Mouse (Mus musculus): ENCODE results near the gene Pacsin2. TPM values are rescaled to one million over a fixed set of nuclear protein-coding genes. Genes with fewer than 3 reads are reported as not detected.

The Pacsin2 gene
- polyA plus RNA-seq, 1 experiment, result 108 TPM

GRCm38 (mm10) chr15:83404008-83404407 lies 60.4 kb downstream of the Pacsin2 start:
- no peaks in the 10 kb centered on the region for H3K27me3 ChIP-seq (ENCODE audit: control insufficient read depth, insufficient read depth, low read length)
- peak overlapping the region; percentile 67 for H3K4me3 ChIP-seq (ENCODE audit: control insufficient read depth, low read depth, low read length)
- no peak for TF ChIP-seq CTCF (IDR thresholded peaks at IDR 0.05; ENCODE audit: control insufficient read depth, insufficient read depth, insufficient replicate concordance, low read depth, low read length)
- TF ChIP-seq POLR2A (IDR thresholded peaks at IDR 0.05; ENCODE audit: control insufficient read depth, low read depth, low read length), result no peak
- peaks cover 5% of the 10 kb centered on the region for H3K4me1 ChIP-seq (ENCODE audit: control insufficient read depth, insufficient read depth, low read length)
- no peak overlapping the region for H3K27ac ChIP-seq (ENCODE audit: control insufficient read depth, insufficient read depth, low read depth, low read length)
- H3K36me3 ChIP-seq (ENCODE audit: control insufficient read depth, insufficient read depth, low read length), result no peaks in the 10 kb centered on the region

DNA sequence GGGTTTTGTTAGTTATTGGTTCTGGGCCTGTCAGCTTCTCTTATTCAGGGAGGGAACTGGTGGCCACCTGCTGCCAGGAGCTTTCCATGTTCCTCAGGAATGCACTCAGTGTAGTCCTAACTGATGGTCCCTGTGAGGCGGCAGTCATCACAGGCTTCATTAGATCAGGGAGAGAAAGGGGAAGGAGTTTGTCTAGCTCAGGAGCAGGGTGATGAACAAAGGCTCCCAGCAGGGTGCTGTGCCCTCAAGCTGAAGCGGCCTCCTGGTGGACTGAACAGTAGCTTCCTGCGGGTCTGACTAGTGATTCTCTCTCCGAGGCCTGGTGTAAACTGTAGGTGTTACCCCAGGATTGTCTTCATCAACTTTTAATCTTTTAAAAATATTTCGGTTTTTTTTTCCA lies 61.4 kb downstream of the Pacsin2 start:
- Histone ChIP-seq H3K36me3 (ENCODE audit: control insufficient read depth, insufficient read depth, low read length) (no peaks in the 10 kb centered on the region), H3K27me3 (ENCODE audit: control insufficient read depth, insufficient read depth, low read length) (no peaks in the 10 kb centered on the region)

DNA sequence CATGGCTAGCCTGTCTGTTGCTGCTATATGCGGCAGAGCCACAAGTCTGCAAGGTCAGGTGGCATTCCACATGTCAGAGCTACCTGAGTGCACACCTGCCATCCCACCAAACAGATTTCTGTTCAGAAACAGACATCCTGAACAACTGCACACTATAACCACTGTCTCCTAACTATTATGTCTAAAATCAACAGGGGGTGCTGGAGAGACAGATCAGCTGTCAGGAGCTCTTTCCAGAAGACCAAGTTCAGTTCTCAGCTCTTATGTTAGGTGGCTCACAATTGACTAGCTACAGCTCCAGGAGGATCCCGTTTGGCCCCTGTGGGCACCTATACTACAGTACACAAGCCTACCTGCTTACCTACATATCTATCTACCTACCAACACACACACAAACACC lies 71.7 kb downstream of the Pacsin2 start:
- Histone ChIP-seq H3K4me3 (ENCODE audit: control insufficient read depth, low read depth, low read length) (peak overlapping the region; percentile 88), H3K27ac (ENCODE audit: control insufficient read depth, insufficient read depth, low read depth, low read length) (no peak overlapping the region), H3K4me1 (ENCODE audit: control insufficient read depth, insufficient read depth, low read length) (no peaks in the 10 kb centered on the region), H3K36me3 (ENCODE audit: control insufficient read depth, insufficient read depth, low read length) (peaks cover 3% of the 10 kb centered on the region), H3K27me3 (ENCODE audit: control insufficient read depth, insufficient read depth, low read length) (no peaks in the 10 kb centered on the region)
- TF ChIP-seq POLR2A (IDR thresholded peaks at IDR 0.05; ENCODE audit: control insufficient read depth, low read depth, low read length) (no peak), CTCF (IDR thresholded peaks at IDR 0.05; ENCODE audit: control insufficient read depth, insufficient read depth, insufficient replicate concordance, low read depth, low read length) (no peak)

More for the DNA sequence above, 61.4 kb downstream of the Pacsin2 start:
- Histone ChIP-seq H3K27ac (ENCODE audit: control insufficient read depth, insufficient read depth, low read depth, low read length) (no peak overlapping the region), H3K4me3 (ENCODE audit: control insufficient read depth, low read depth, low read length) (peak overlapping the region; percentile 17; the same call in 1 of the 2 replicates), H3K4me1 (ENCODE audit: control insufficient read depth, insufficient read depth, low read length) (peaks cover 5% of the 10 kb centered on the region)
- no peak for TF ChIP-seq CTCF (IDR thresholded peaks at IDR 0.05; ENCODE audit: control insufficient read depth, insufficient read depth, insufficient replicate concordance, low read depth, low read length)
- TF ChIP-seq POLR2A (IDR thresholded peaks at IDR 0.05; ENCODE audit: control insufficient read depth, low read depth, low read length), result no peak

DNA sequence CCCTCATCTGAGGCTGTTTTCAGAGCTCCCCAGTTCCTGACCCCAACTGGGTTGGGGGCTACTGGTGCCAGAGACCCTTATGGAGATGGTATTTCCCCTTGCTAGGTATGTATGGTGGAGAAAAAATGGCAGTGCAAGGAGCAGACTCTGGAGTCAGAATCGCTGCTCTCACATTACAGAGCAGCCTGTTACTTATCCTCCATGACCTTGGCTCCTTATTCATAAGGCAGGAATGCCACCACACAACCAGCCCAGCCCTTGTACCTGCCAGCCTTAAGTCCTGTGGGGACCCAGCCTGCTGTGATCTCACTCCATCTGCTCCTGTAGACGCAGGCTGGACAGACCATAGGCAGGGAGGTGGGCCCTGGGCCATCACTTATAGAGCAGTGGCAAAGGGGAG lies 76.5 kb downstream of the Pacsin2 start:
- H3K27ac ChIP-seq (ENCODE audit: control insufficient read depth, insufficient read depth, low read depth, low read length), result no peak overlapping the region
- H3K27me3 ChIP-seq (ENCODE audit: control insufficient read depth, insufficient read depth, low read length), result no peaks in the 10 kb centered on the region
- H3K4me1 ChIP-seq (ENCODE audit: control insufficient read depth, insufficient read depth, low read length), result no peaks in the 10 kb centered on the region
- peak overlapping the region; percentile 56 for H3K4me3 ChIP-seq (ENCODE audit: control insufficient read depth, low read depth, low read length)
- TF ChIP-seq POLR2A (IDR thresholded peaks at IDR 0.05; ENCODE audit: control insufficient read depth, low read depth, low read length) (no peak), CTCF (IDR thresholded peaks at IDR 0.05; ENCODE audit: control insufficient read depth, insufficient read depth, insufficient replicate concordance, low read depth, low read length) (no peak)
- peaks cover 7% of the 10 kb centered on the region for H3K36me3 ChIP-seq (ENCODE audit: control insufficient read depth, insufficient read depth, low read length)

DNA sequence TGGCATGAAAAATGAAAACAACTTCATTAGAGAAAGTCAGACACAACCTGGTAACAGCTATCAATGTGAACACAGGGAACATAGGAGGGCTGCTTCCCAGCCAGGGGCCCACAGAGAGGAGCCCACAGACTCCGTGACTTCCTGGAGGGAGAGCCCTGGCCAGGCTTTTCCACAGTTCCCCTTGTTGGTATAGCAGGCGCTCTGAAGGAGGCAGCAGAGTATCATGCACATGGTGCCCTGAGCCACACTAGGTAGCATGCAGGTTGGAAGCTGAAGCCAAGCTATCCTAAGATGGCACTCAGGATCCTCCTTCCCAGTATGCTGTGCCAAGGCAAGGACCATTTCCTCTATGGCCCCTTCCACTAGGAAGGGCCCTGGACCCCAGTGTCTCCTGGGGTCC lies 80.8 kb downstream of the Pacsin2 start:
- Histone ChIP-seq H3K27ac (ENCODE audit: control insufficient read depth, insufficient read depth, low read depth, low read length) (no peak overlapping the region), H3K27me3 (ENCODE audit: control insufficient read depth, insufficient read depth, low read length) (no peaks in the 10 kb centered on the region), H3K4me3 (ENCODE audit: control insufficient read depth, low read depth, low read length) (peak overlapping the region; percentile 30), H3K36me3 (ENCODE audit: control insufficient read depth, insufficient read depth, low read length) (peaks cover 5% of the 10 kb centered on the region), H3K4me1 (ENCODE audit: control insufficient read depth, insufficient read depth, low read length) (no peaks in the 10 kb centered on the region)
- TF ChIP-seq CTCF (IDR thresholded peaks at IDR 0.05; ENCODE audit: control insufficient read depth, insufficient read depth, insufficient replicate concordance, low read depth, low read length) (peak; percentile 16; the same call in 1 of the 2 replicates), POLR2A (IDR thresholded peaks at IDR 0.05; ENCODE audit: control insufficient read depth, low read depth, low read length) (no peak)

GRCm38 (mm10) chr15:83383136-83383535 lies 81.3 kb downstream of the Pacsin2 start:
- H3K4me3 ChIP-seq (ENCODE audit: control insufficient read depth, low read depth, low read length), result peak overlapping the region; percentile 4; the same call in 1 of the 2 replicates
- TF ChIP-seq CTCF (IDR thresholded peaks at IDR 0.05; ENCODE audit: control insufficient read depth, insufficient read depth, insufficient replicate concordance, low read depth, low read length) (no peak), POLR2A (IDR thresholded peaks at IDR 0.05; ENCODE audit: control insufficient read depth, low read depth, low read length) (no peak)
- no peaks in the 10 kb centered on the region for H3K27me3 ChIP-seq (ENCODE audit: control insufficient read depth, insufficient read depth, low read length)
- H3K4me1 ChIP-seq (ENCODE audit: control insufficient read depth, insufficient read depth, low read length), result no peaks in the 10 kb centered on the region
- no peak overlapping the region for H3K27ac ChIP-seq (ENCODE audit: control insufficient read depth, insufficient read depth, low read depth, low read length)
- peaks cover 5% of the 10 kb centered on the region for H3K36me3 ChIP-seq (ENCODE audit: control insufficient read depth, insufficient read depth, low read length)

- Histone ChIP-seq H3K4me3 (ENCODE audit: control insufficient read depth, low read depth, low read length) (peak overlapping the region; percentile 16; the same call in 1 of the 2 replicates), H3K27ac (ENCODE audit: control insufficient read depth, insufficient read depth, low read depth, low read length) (no peak overlapping the region), H3K36me3 (ENCODE audit: control insufficient read depth, insufficient read depth, low read length) (peaks cover 5% of the 10 kb centered on the region), H3K4me1 (ENCODE audit: control insufficient read depth, insufficient read depth, low read length) (no peaks in the 10 kb centered on the region), H3K27me3 (ENCODE audit: control insufficient read depth, insufficient read depth, low read length) (no peaks in the 10 kb centered on the region)
- TF ChIP-seq CTCF (IDR thresholded peaks at IDR 0.05; ENCODE audit: control insufficient read depth, insufficient read depth, insufficient replicate concordance, low read depth, low read length) (no peak), POLR2A (IDR thresholded peaks at IDR 0.05; ENCODE audit: control insufficient read depth, low read depth, low read length) (no peak)
Measured at GRCm38 (mm10) chr15:83382467-83382866, 81.9 kb downstream of the Pacsin2 start.

- H3K27me3 ChIP-seq (ENCODE audit: control insufficient read depth, insufficient read depth, low read length), result no peaks in the 10 kb centered on the region
- peaks cover 1% of the 10 kb centered on the region for H3K36me3 ChIP-seq (ENCODE audit: control insufficient read depth, insufficient read depth, low read length)
- H3K4me3 ChIP-seq (ENCODE audit: control insufficient read depth, low read depth, low read length), result no peak overlapping the region
- H3K27ac ChIP-seq (ENCODE audit: control insufficient read depth, insufficient read depth, low read depth, low read length), result no peak overlapping the region
- H3K4me1 ChIP-seq (ENCODE audit: control insufficient read depth, insufficient read depth, low read length), result no peaks in the 10 kb centered on the region
- TF ChIP-seq POLR2A (IDR thresholded peaks at IDR 0.05; ENCODE audit: control insufficient read depth, low read depth, low read length), result no peak
- no peak for TF ChIP-seq CTCF (IDR thresholded peaks at IDR 0.05; ENCODE audit: control insufficient read depth, insufficient read depth, insufficient replicate concordance, low read depth, low read length)
Measured at GRCm38 (mm10) chr15:83377153-83377552, 87.3 kb downstream of the Pacsin2 start.
